Mouse (Mus musculus) adrenal gland, postnatal 14 days (tissue): ENCODE measurements at regions not wholly inside any gene's neighbourhood (a gene's known extent, or its start where the extent isn't known, plus 50 kb on each side); places are given as distances from the start of the nearest gene placed in this dataset.

Experiments
- DNase-seq: peaks from one replicate; pipeline ENCODE4 v3.0.0; 2021; ENCODE audit warnings: mixed read lengths

GRCm38 (mm10) chr14:47998936-47999335 lies 121.7 kb upstream of the Peli2 start:
- no peak for DNase-seq

- DNase-seq, result peak; percentile 23
These were observed 115.3 kb upstream of the Peli2 start for GRCm38 (mm10) chr14:48005092-48005928.

GRCm38 (mm10) chr14:48005929-48006309 lies 114.7 kb upstream of the Peli2 start:
- no peak for DNase-seq

- peak; percentile 40 for DNase-seq
These were observed 108.0 kb upstream of the Peli2 start for GRCm38 (mm10) chr14:48012361-48013215.

GRCm38 (mm10) chr14:48013431-48013830 lies 107.2 kb upstream of the Peli2 start:
- no peak for DNase-seq

- DNase-seq, result no peak
These were observed 105.8 kb upstream of the Peli2 start for GRCm38 (mm10) chr14:48014776-48015175.

- DNase-seq, result no peak
These were observed 102.7 kb upstream of the Peli2 start for GRCm38 (mm10) chr14:48017971-48018370.

GRCm38 (mm10) chr14:48019331-48019730 lies 101.3 kb upstream of the Peli2 start:
- no peak for DNase-seq

GRCm38 (mm10) chr14:48022271-48022670 lies 98.4 kb upstream of the Peli2 start:
- DNase-seq, result no peak

GRCm38 (mm10) chr14:48024051-48024693 lies 96.5 kb upstream of the Peli2 start:
- DNase-seq, result no peak

- DNase-seq, result no peak
These were observed 81.3 kb upstream of the Peli2 start for GRCm38 (mm10) chr14:48039286-48039790.

GRCm38 (mm10) chr14:48046094-48046493 lies 74.5 kb upstream of the Peli2 start:
- DNase-seq, result no peak

- DNase-seq, result no peak
These were observed 73.8 kb upstream of the Peli2 start for GRCm38 (mm10) chr14:48046831-48047230.

GRCm38 (mm10) chr14:48049698-48050459 lies 70.7 kb upstream of the Peli2 start:
- DNase-seq, result no peak

- no peak for DNase-seq
These were observed 70.2 kb upstream of the Peli2 start for GRCm38 (mm10) chr14:48050460-48050760.

- DNase-seq, result no peak
These were observed 68.7 kb upstream of the Peli2 start for GRCm38 (mm10) chr14:48051971-48052370.

GRCm38 (mm10) chr14:48052405-48052804 lies 68.2 kb upstream of the Peli2 start:
- no peak for DNase-seq

GRCm38 (mm10) chr14:48053151-48053550 lies 67.5 kb upstream of the Peli2 start:
- no peak for DNase-seq

GRCm38 (mm10) chr14:48054719-48055118 lies 65.9 kb upstream of the Peli2 start:
- DNase-seq, result no peak

- DNase-seq, result no peak
These were observed 64.8 kb upstream of the Peli2 start for GRCm38 (mm10) chr14:48055861-48056260.

- DNase-seq, result no peak
These were observed 62.3 kb upstream of the Peli2 start for GRCm38 (mm10) chr14:48058234-48058868.
